Mouse (Mus musculus) left cerebral cortex, adult 9 months (tissue): ENCODE measurements at regions not wholly inside any gene's neighbourhood (a gene's known extent, or its start where the extent isn't known, plus 50 kb on each side); places are given as distances from the start of the nearest gene placed in this dataset.
A peak's percentile ranks its signal among the peaks of the same experiment; 100 is the strongest.

ENCODE experiments used
- DNase-seq, 2 experiments: peaks; one replicate each; pipeline ENCODE4 v3.0.0; 2022; ENCODE audit warnings: low spot score in 2 of 2

GRCm38 (mm10) chr14:61819251-61819650 lies 212.0 kb downstream of the Kcnrg start:
- no peak for DNase-seq

- DNase-seq, result no peak
Observed at GRCm38 (mm10) chr14:61834291-61834936, 227.2 kb downstream of the Kcnrg start.

- DNase-seq, result no peak
Observed at GRCm38 (mm10) chr14:61835729-61836128, 228.5 kb downstream of the Kcnrg start.

- no peak for DNase-seq
Observed at GRCm38 (mm10) chr14:61836231-61836630, 229.0 kb downstream of the Kcnrg start.

GRCm38 (mm10) chr14:61836965-61837364 lies 229.7 kb downstream of the Kcnrg start:
- DNase-seq, result no peak

- no peak for DNase-seq
Observed at GRCm38 (mm10) chr14:61837851-61838250, 230.6 kb downstream of the Kcnrg start.

GRCm38 (mm10) chr14:61842476-61842875 lies 235.2 kb downstream of the Kcnrg start:
- no peak for DNase-seq

- no peak for DNase-seq
Observed at GRCm38 (mm10) chr14:61846441-61846840, 239.2 kb downstream of the Kcnrg start.

GRCm38 (mm10) chr14:61850244-61850643 lies 243.0 kb downstream of the Kcnrg start:
- DNase-seq, result no peak

- no peak for DNase-seq
Observed at GRCm38 (mm10) chr14:61857616-61858015, 250.4 kb downstream of the Kcnrg start.

GRCm38 (mm10) chr14:61860688-61861087 lies 253.4 kb downstream of the Kcnrg start:
- no peak for DNase-seq

GRCm38 (mm10) chr14:61861357-61861958 lies 254.2 kb downstream of the Kcnrg start:
- DNase-seq, result peak; percentile 4 to 14

GRCm38 (mm10) chr14:61862931-61863330 lies 255.7 kb downstream of the Kcnrg start:
- no peak for DNase-seq

- no peak for DNase-seq
Observed at GRCm38 (mm10) chr14:61863475-61863874, 256.2 kb downstream of the Kcnrg start.

- DNase-seq, result no peak
Observed at GRCm38 (mm10) chr14:61866532-61867268, 259.4 kb downstream of the Kcnrg start.

- no peak for DNase-seq
Observed at GRCm38 (mm10) chr14:61874206-61874605, 266.9 kb downstream of the Kcnrg start.

GRCm38 (mm10) chr14:61879416-61879815 lies 272.2 kb downstream of the Kcnrg start:
- no peak for DNase-seq

GRCm38 (mm10) chr14:61880514-61881259 lies 273.4 kb downstream of the Kcnrg start:
- DNase-seq, result no peak

GRCm38 (mm10) chr14:61885241-61886015 lies 278.2 kb downstream of the Kcnrg start:
- DNase-seq, result no peak

- no peak for DNase-seq
Observed at GRCm38 (mm10) chr14:61889626-61890025, 282.4 kb downstream of the Kcnrg start.

- no peak for DNase-seq
Observed at GRCm38 (mm10) chr14:61893786-61894185, 286.5 kb downstream of the Kcnrg start.
